Mouse (Mus musculus): ENCODE measurements around the gene 1700016D06Rik.

The 1700016D06Rik gene

DNA sequence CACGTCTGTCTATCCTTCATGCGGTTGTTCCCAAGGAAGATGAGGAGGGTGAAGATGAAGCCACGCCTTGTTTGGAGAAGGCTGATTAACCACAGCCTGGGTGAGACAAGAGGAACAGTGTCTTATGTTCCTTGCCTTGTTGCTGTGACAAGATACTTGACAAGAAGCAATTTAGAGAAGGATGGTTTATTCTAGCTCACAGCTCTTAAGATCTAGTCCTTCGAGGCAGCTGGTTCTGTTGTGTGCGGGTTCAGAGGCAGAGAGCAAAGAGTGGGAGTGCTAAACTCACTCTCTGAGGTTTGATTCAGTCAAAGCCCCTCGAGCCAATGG lies at the start of gene 1700016D06Rik:
1700016D06Rik (minus strand) TSS at position 31 of the 330 bp plus-strand sequence.
- no peak for DNase-seq (ENCODE audit: low spot score)

DNA sequence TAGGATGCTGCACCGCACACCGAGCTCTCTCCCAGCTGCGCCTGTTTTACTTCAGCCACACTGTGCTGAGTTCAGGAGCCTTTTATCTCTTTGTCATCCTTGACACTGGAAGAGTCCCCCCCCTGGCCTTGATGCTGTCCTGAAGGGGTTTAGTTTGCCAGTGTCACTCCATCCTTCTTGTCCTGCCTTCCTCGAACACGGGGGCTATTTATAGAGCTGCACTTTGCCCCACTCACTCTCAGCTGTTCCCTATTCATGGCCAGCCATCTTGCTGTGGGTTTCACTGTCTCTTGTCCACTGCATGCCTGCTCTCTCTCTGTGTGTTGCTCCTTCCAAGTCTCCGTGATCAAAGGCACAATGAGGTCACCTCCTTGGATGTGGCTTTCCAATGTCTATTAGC lies 48.6 kb upstream of the 1700016D06Rik start:
- no peak for DNase-seq (ENCODE audit: low spot score)

DNA sequence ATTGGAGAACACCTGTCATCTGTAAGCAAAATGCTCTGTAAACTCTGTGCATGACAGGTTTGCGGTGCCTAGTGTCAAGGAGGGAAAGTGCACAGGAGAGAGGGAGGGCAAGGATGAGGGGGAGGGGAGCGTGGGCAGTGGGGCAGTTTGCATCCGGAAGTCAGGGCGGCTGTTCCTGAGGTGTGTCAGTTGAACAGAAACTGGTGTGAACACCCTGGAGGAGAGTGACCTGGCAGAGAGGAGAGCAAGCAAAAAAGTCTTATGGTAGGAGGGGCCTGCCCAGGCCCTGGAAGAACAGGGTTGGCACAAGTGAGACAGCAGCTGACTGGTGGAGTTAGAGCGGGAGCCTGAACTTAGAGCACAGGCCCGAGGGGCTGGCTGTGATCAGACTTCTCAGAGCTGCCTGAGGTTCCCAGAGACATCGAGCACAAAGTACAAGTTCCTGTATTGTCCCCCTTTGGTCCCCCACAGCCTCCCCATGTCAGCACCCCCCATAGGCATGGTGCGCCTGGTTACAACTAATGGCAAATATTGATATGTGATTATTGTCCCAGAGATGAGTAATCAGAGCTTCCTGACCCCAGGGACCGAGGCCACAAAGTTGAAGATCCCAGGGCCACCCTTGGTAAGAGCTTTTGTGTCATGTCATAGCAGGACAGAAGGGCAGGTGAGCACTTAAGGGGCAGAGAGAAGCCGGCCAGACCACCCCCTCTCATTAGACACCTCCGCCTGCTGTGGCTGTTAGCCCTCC lies 46.2 kb upstream of the 1700016D06Rik start:
- no peak for DNase-seq (ENCODE audit: low spot score)

DNA sequence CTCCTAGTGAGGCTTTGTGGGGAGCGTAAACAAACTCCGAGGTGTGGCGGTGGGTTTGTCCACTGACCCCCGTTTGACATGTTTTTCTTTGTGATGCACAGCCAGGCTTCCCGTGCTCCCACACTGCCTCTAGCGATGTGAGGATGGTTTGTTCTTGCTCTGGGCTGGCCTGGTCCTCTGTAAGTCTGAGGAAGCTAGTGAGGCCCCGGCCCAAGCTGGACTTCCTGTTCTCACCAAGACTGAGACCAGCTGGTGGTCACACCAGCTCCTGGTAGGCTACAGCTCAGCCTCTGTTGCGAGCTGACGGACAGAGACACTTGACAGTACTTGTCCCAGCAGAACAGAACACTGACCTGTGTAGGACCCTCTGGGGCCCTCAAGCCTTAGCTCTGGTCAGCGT lies 42.7 kb upstream of the 1700016D06Rik start:
- no peak for DNase-seq (ENCODE audit: low spot score)

DNA sequence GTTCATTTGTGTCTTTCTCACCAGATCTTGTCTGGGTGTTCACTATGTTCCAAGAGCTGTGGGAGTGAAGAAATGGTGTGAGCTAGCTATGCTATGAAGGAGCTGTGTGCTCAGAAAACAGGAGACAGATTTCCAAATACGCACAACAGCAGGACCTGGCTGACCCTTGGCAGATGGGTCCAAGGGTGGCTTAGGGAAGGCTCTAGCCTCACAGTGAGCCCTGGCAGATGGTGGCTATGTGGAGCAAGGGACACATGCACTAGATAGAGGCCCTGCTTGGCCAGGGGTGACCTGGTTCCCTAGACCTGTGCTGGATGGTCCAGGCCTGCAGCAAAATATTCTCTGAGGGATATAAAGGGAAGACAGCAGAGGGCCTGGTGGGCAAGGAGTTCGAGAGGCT lies 40.0 kb upstream of the 1700016D06Rik start:
- peak; percentile 33 for DNase-seq (ENCODE audit: low spot score)

DNA sequence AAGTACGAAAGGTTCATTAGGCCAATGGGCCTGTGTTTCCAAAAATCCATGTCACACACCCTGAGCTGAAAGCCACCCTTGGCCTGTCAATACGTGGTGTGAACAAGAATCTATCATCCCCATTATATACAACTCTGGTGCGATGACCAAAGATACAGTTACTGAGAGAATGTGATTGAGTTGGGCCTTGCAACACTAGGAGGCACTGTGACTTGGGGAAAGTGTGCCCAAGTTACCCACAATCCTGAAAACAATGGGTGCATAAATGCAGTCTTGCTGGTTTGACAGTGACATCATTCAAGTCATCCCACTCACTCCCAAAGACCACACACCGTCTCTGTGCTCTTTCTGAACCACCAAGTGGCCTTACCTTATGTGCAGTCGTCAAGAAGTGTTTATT lies 38.2 kb upstream of the 1700016D06Rik start:
- DNase-seq (ENCODE audit: low spot score), result no peak

- DNase-seq (ENCODE audit: low spot score), result no peak
These were observed 36.2 kb upstream of the 1700016D06Rik start for GRCm38 (mm10) chr8:11737096-11737495.

DNA sequence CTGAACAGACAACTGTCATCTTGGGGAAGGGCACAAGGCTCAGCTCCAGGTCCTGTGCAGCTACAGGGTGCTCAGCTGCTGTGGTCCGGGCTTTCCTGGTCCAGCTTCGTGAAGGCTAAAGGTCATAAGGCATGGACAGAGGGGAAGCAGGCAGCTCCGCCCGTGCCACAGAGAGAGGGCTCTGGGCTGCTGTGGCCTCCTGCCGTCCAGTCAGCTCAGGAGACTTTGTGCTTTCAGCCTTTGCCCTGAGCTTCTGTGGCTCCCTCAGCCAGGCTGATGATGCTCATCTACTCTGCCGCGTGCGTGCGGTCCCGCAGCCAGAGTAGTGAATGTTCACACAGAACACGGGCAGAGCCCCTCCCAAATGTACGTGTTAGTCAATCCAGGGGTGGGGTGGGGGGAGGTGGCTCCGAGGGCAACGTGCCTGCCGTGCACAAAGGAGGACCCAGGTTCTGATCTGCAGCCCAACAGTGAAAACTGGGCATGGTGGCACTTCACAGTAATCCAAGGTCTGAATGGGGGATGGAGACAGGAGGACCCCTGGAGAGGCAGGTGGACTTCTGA lies 34.9 kb upstream of the 1700016D06Rik start:
- no peak for DNase-seq (ENCODE audit: low spot score)

DNA sequence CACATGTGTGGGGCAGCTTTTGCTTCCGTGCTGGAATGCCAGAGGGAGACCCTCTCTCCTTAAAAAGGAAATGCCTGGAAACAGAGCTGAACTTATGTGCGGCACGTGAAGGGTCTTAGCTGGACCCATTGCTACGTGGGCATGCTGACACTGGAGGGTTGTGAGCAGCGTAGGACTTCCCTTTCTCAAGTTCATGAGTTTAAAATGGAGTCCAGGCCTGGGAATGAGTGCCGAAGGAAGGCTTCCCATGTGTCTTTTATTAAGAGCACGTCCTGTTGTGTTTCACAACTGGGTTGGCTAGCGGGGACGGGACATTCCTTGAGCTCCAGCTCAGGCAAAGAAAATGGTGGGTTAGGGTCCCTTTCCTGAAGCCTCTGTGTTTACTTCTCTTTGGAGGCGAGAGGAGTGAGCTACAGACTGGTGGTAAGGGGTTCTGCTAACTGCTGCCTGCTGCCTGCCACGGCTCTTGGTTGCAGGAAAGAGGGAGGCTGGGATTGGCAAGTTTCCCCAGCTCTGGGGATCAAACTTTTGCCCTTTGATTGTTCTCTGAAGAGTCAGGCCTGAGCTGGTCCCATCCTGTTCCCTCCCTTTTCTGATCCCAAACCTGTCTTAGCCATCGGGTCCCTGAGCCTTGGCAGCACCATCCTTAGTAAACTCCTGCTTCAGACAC lies 29.5 kb upstream of the 1700016D06Rik start:
- no peak for DNase-seq (ENCODE audit: low spot score)

DNA sequence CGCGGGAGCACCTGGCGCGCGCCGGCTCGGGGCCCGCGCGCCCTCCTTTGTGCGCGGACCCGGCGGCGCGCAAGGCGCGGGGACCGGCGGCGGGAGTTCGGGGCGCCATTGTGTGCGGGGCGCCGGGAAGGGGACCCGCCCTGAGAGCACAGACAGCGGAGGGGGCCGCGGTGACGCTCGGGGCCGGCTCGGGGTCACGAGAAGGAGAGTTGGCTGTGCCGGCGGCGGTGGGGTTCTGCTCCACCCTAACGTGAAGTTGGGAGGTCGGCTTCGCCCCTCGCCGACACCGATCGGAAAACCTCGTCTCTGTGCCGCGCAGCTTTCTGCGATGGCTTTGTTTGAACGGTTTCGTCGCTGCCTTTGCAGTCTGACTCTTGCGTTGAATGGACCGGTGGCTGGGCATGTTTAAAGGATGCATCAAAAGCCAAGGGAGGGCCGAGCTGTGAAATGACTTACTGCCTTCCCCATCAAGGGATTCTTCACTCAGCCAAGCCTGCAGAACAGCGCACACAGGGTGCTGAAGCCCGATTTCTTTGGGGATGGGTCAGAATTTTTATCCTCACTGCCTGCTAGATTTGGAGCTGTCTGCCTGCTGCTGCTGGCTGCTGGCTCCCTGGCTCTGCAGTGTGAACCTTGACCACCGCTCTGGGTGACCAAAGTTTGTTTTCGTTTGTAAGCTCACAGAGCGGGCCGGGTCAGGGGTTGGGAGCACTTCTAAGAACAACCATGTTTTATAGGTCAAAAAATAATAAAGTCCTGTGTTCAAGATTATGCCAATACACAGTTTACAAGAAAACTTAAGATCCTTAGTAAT lies 27.8 kb upstream of the 1700016D06Rik start:
- peak; percentile 59 for DNase-seq (ENCODE audit: low spot score)

- peak; percentile 81 for DNase-seq (ENCODE audit: low spot score)
These were observed 27.0 kb upstream of the 1700016D06Rik start, which contains the start of gene Arhgef7 for GRCm38 (mm10) chr8:11727651-11728481. TSS of gene Arhgef7 (plus strand) at chr8:11727721.

GRCm38 (mm10) chr8:11727273-11727650 lies 26.4 kb upstream of the 1700016D06Rik start:
- DNase-seq (ENCODE audit: low spot score), result no peak

DNA sequence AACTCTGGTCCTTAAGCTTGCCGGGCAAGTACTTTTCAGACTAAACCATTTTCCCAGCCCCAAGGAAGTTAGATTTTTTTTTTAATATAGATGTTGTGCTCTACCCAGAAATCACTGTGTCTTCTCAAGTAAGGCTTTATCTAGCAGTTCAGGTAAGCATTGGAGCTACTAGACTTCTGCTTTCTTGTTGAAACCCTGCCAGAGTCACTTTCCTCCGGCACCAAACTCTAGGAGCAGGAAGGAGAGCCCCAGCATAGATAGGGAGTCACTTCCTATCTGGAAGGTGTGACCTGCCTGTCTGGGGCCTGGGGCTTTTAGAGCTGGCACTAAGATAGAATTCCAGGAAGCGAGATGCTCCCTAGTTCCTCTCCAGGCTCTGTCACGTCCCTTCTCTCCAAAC lies 16.3 kb upstream of the 1700016D06Rik start:
- DNase-seq (ENCODE audit: low spot score), result no peak

DNA sequence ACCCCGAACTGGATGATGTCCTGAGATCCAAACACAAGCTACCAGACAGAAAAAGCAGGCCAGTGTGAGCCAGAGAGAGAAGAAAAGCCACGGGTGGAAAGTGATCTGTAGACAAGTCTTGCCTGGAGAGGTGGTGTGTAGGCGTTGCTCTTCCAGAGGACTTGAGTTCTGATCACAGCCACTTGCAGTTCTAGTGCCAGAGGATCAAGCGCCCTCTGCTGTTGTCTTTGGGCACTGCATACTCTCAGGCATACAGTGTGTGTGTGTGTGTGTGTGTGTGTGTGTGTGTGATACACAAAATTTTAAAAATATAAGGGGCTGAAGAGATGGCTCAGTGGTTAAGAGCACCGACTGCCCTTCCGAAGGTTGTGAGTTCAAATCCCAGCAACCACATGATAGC lies 11.4 kb upstream of the 1700016D06Rik start:
- DNase-seq (ENCODE audit: low spot score), result peak; percentile 37

DNA sequence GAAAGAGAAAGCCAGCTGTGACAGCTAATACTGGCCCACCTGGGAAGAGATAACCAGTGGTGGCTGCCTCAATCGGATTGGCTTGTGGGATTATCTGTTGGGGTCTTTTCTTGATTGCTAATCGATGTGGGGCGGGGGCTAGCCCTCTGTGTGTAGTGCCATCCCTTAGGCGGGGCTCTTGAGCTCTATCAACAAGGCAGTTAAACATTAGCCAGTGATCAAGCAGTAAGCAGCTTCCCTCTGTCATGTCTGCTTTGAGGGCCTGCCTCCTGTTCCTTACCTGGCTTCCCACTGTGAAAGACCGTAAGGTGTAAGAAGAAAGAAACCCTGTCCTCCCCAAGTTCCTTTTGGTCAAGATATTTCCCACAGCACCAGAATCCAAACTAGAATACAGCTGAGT lies 9.6 kb upstream of the 1700016D06Rik start:
- DNase-seq (ENCODE audit: low spot score), result no peak

- no peak for DNase-seq (ENCODE audit: low spot score)
These were observed 8.7 kb upstream of the 1700016D06Rik start for GRCm38 (mm10) chr8:11709542-11709941.

GRCm38 (mm10) chr8:11708815-11709214 lies 8.0 kb upstream of the 1700016D06Rik start:
- DNase-seq (ENCODE audit: low spot score), result no peak

DNA sequence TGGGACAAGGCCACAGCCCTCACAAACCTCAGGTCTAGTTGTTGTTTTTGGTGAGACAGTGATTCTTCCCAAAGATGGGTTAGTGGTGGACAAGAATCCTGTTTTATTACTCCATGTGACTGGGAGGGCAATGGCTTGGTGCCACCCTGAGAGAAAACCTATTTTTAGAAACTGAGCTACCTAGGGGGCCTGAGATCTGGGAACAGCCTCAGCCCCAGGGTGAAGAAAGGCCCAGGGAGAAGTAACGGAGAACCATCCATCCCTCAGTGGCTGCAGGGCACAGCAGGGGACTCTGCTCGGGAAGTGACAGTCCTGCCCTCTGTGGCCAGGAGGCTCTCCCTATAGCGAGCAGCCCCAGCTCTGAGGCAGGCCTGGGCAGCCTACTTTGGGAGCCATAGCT lies 6.8 kb upstream of the 1700016D06Rik start:
- DNase-seq (ENCODE audit: low spot score), result no peak

- no peak for DNase-seq (ENCODE audit: low spot score)
These were observed 5.0 kb upstream of the 1700016D06Rik start for GRCm38 (mm10) chr8:11705818-11706217.

DNA sequence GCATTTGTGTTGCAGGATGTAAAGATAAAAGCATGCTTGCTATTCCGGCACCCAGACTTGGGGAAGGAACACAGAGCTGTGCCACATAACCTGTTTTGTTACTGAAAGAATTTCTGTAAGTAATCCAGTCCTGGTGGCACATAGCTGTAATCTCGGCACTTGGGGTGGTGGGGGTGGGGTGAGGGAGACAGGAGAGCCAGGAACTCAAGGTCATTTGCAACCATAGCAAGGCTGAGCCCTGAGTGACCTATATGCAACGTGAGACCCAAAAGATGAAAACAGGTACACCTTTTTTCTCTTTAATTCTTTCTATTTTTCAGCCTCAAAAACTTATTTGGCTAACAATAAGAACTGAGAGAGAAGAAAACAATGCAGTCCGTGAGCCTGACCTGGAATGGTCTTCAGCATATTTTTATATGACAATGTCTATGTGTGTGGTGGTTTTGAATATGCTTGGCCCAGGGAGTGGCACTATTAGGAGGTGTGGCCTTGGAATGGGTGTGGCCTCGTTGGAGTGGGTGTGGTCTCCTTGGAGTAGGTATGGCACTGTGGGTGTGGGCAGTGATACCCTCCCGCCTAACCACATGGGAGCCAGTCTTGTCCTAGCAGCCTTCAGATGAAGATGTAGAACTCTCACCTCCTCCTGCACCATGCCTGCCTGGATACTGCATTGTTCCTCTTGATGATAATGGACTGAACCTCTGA lies 4.0 kb upstream of the 1700016D06Rik start:
- no peak for DNase-seq (ENCODE audit: low spot score)

GRCm38 (mm10) chr8:11703789-11704188 lies 2.9 kb upstream of the 1700016D06Rik start:
- DNase-seq (ENCODE audit: low spot score), result no peak
